Mouse (Mus musculus): ENCODE measurements around the gene Tex44. TPM values are rescaled to one million over a fixed set of nuclear protein-coding genes. Genes with fewer than 3 reads are reported as not detected.

The Tex44 gene
- polyA plus RNA-seq, 1 experiment from 2014 or later, result not detected

GRCm38 (mm10) chr1:86440887-86441723, 15.0 kb downstream of the Tex44 start:
- Histone ChIP-seq H3K4me2 (replicated peaks; ENCODE audit: low read depth, low read length) (peak overlapping the region; percentile 83), H3K4me1 (ENCODE audit: insufficient read depth, low read depth, low read length) (peaks cover 24% of the 10 kb centered on the region), H3K4me3 (ENCODE audit: low read depth, low read length) (peak overlapping the region; percentile 43), H3K27me3 (replicated peaks; ENCODE audit: insufficient read depth, low read length) (no peaks in the 10 kb centered on the region), H3K9me3 (ENCODE audit: low read length) (no peaks in the 10 kb centered on the region), H3K27ac (ENCODE audit: low read length) (peak overlapping the region; percentile 98), H3K9ac (replicated peaks; ENCODE audit: low read depth) (no peak overlapping the region), H3K36me3 (ENCODE audit: insufficient read depth, low read length) (no peaks in the 10 kb centered on the region)
- no peak for TF ChIP-seq EP300 (IDR thresholded peaks at IDR 0.05)
- no peak; the same call in 1 of the 2 replicates for TF ChIP-seq CTCF (IDR thresholded peaks at IDR 0.05)
- DNase-seq (ENCODE audit: low spot score), result peak; percentile 89
- WGBS, result under 1% methylated on average over 21 of the region's 29 CpGs
- peak; percentile 56 for ATAC-seq

- TF ChIP-seq EP300 (IDR thresholded peaks at IDR 0.05), result peak; percentile 35
- TF ChIP-seq CTCF (IDR thresholded peaks at IDR 0.05), result no peak
- Histone ChIP-seq H3K27me3 (replicated peaks; ENCODE audit: insufficient read depth, low read length) (no peaks in the 10 kb centered on the region), H3K4me2 (replicated peaks; ENCODE audit: low read depth, low read length) (peak overlapping the region; percentile 83), H3K4me1 (ENCODE audit: insufficient read depth, low read depth, low read length) (peaks cover 24% of the 10 kb centered on the region), H3K9ac (replicated peaks; ENCODE audit: low read depth) (peak overlapping the region; percentile 67), H3K9me3 (ENCODE audit: low read length) (no peaks in the 10 kb centered on the region), H3K4me3 (ENCODE audit: low read depth, low read length) (peak overlapping the region; percentile 43), H3K36me3 (ENCODE audit: insufficient read depth, low read length) (no peaks in the 10 kb centered on the region), H3K27ac (ENCODE audit: low read length) (peak overlapping the region; percentile 98)
- DNase-seq (ENCODE audit: low spot score), result no peak
- ATAC-seq, result no peak
- 2% methylated on average over 5 of the region's 5 CpGs for WGBS
These were observed 15.5 kb downstream of the Tex44 start for GRCm38 (mm10) chr1:86441724-86441979.

GRCm38 (mm10) chr1:86441980-86442831, 16.1 kb downstream of the Tex44 start:
- peak overlapping the region; percentile 43 for H3K4me3 ChIP-seq (ENCODE audit: low read depth, low read length)
- under 1% methylated on average over 73 of the region's 81 CpGs for WGBS
- DNase-seq (ENCODE audit: low spot score), result peak; percentile 90
- no peaks in the 10 kb centered on the region for H3K27me3 ChIP-seq (replicated peaks; ENCODE audit: insufficient read depth, low read length)
- TF ChIP-seq EP300 (IDR thresholded peaks at IDR 0.05) (no peak; the same call in 1 of the 2 replicates), CTCF (IDR thresholded peaks at IDR 0.05) (no peak; the same call in 1 of the 2 replicates)
- H3K27ac ChIP-seq (ENCODE audit: low read length), result peak overlapping the region; percentile 98
- no peaks in the 10 kb centered on the region for H3K9me3 ChIP-seq (ENCODE audit: low read length)
- no peaks in the 10 kb centered on the region for H3K36me3 ChIP-seq (ENCODE audit: insufficient read depth, low read length)
- H3K4me2 ChIP-seq (replicated peaks; ENCODE audit: low read depth, low read length), result peak overlapping the region; percentile 83
- H3K4me1 ChIP-seq (ENCODE audit: insufficient read depth, low read depth, low read length), result peaks cover 24% of the 10 kb centered on the region
- peak overlapping the region; percentile 67 for H3K9ac ChIP-seq (replicated peaks; ENCODE audit: low read depth)
- ATAC-seq, result peak; percentile 55

- Histone ChIP-seq H3K9ac (replicated peaks; ENCODE audit: low read depth) (peak overlapping the region; percentile 67), H3K27me3 (replicated peaks; ENCODE audit: insufficient read depth, low read length) (no peaks in the 10 kb centered on the region), H3K4me3 (ENCODE audit: low read depth, low read length) (peak overlapping the region; percentile 43), H3K27ac (ENCODE audit: low read length) (peak overlapping the region; percentile 98), H3K9me3 (ENCODE audit: low read length) (no peaks in the 10 kb centered on the region), H3K36me3 (ENCODE audit: insufficient read depth, low read length) (no peaks in the 10 kb centered on the region), H3K4me1 (ENCODE audit: insufficient read depth, low read depth, low read length) (peaks cover 27% of the 10 kb centered on the region), H3K4me2 (replicated peaks; ENCODE audit: low read depth, low read length) (peak overlapping the region; percentile 83)
- 4% methylated on average over 24 of the region's 24 CpGs for WGBS
- ATAC-seq (peak; percentile 1; the same call in 1 of the 2 replicates), DNase-seq (ENCODE audit: low spot score) (no peak)
- no peak for TF ChIP-seq CTCF (IDR thresholded peaks at IDR 0.05)
- TF ChIP-seq EP300 (IDR thresholded peaks at IDR 0.05), result no peak; the same call in 1 of the 2 replicates
These were observed 16.7 kb downstream of the Tex44 start for GRCm38 (mm10) chr1:86442832-86443231.

GRCm38 (mm10) chr1:86443386-86444172, 17.4 kb downstream of the Tex44 start:
- H3K27me3 ChIP-seq (replicated peaks; ENCODE audit: insufficient read depth, low read length), result no peaks in the 10 kb centered on the region
- H3K4me2 ChIP-seq (replicated peaks; ENCODE audit: low read depth, low read length), result peak overlapping the region; percentile 83; the same call in 1 of the 2 replicates
- peak overlapping the region; percentile 98 for H3K27ac ChIP-seq (ENCODE audit: low read length)
- 36% methylated on average over 8 of the region's 8 CpGs for WGBS
- peak; percentile 62 for DNase-seq (ENCODE audit: low spot score)
- H3K9ac ChIP-seq (replicated peaks; ENCODE audit: low read depth), result no peak overlapping the region
- no peaks in the 10 kb centered on the region for H3K9me3 ChIP-seq (ENCODE audit: low read length)
- TF ChIP-seq CTCF (IDR thresholded peaks at IDR 0.05) (no peak), EP300 (IDR thresholded peaks at IDR 0.05) (peak; percentile 31; the same call in 1 of the 2 replicates)
- peaks cover 30% of the 10 kb centered on the region for H3K4me1 ChIP-seq (ENCODE audit: insufficient read depth, low read depth, low read length)
- H3K4me3 ChIP-seq (ENCODE audit: low read depth, low read length), result peak overlapping the region; percentile 43; the same call in 1 of the 2 replicates
- no peak for ATAC-seq
- no peaks in the 10 kb centered on the region for H3K36me3 ChIP-seq (ENCODE audit: insufficient read depth, low read length)

All from lung, postnatal 0 days (tissue).